Mouse (Mus musculus) bone marrow, adult 2 months (tissue): ENCODE measurements at regions not wholly inside any gene's neighbourhood (a gene's known extent, or its start where the extent isn't known, plus 50 kb on each side); places are given as distances from the start of the nearest gene placed in this dataset.

ENCODE experiments used
- CTCF ChIP-seq: fragments of 200-500 bp; IDR thresholded peaks from 2 replicates; pipeline ENCODE4 v1.5.1; 2011; ENCODE audit warnings: low read length, control low read depth; ENCODE audit not compliant: control insufficient read depth, insufficient read depth
- POLR2A ChIP-seq: fragments of 200-500 bp; IDR thresholded peaks from 2 replicates; pipeline ENCODE4 v1.6.1; 2011; ENCODE audit warnings: low read depth, mild to moderate bottlenecking, control low read depth, low read length, borderline replicate concordance; ENCODE audit not compliant: control insufficient read depth

GRCm38 (mm10) chr13:37579231-37579630 lies 199.0 kb upstream of the Rreb1 start:
- TF ChIP-seq CTCF (no peak), POLR2A (no peak)
